Mouse (Mus musculus) neural tube, embryonic 14.5 days (tissue): ENCODE results near the gene Il1a. TPM values are rescaled to one million over a fixed set of nuclear protein-coding genes. Genes with fewer than 3 reads are reported as not detected.

Source experiments
- ATAC-seq: fragments of 200-750 bp; cut with Nextera tagmentation; 2 replicates; pipeline ENCODE4 v1.8.0; 2017; ENCODE audit warnings: low read depth, mild to moderate bottlenecking, moderate TSS enrichment, moderate library complexity
- H3K27ac ChIP-seq: fragments of 300-500 bp; sonication (generic); 2 replicates; pipeline ENCODE4 v1.5.1; 2014; ENCODE audit warnings: low read depth, mild to moderate bottlenecking, control low read depth, low read length, moderate library complexity, mixed read lengths
- H3K27me3 ChIP-seq: fragments of 300-500 bp; sonication (generic); 2 replicates; pipeline ENCODE4 v1.6.1; 2014; ENCODE audit warnings: low read length; ENCODE audit not compliant: control insufficient read depth, insufficient read depth
- H3K36me3 ChIP-seq: fragments of 300-500 bp; sonication (generic); 2 replicates; pipeline ENCODE4 v1.6.1; 2014; ENCODE audit warnings: low read length, mixed read lengths; ENCODE audit not compliant: control insufficient read depth, insufficient read depth
- H3K4me1 ChIP-seq: fragments of 300-500 bp; sonication (generic); 2 replicates; pipeline ENCODE4 v1.6.1; 2014; ENCODE audit warnings: low read length; ENCODE audit not compliant: control insufficient read depth, insufficient read depth
- H3K4me2 ChIP-seq: fragments of 300-500 bp; sonication (generic); 2 replicates; pipeline ENCODE4 v1.6.1; 2014; ENCODE audit warnings: mild to moderate bottlenecking, low read depth, low read length, control low read depth
- H3K4me3 ChIP-seq: fragments of 300-500 bp; sonication (generic); 2 replicates; pipeline ENCODE4 v1.5.1; 2014; ENCODE audit warnings: low read depth, low read length, control low read depth, mixed read lengths
- H3K9ac ChIP-seq: fragments of 300-500 bp; sonication (generic); replicated peaks from 2 replicates; pipeline ENCODE4 v1.6.1; 2014; ENCODE audit warnings: low read depth, mild to moderate bottlenecking, control low read depth, low read length, mixed read lengths
- H3K9me3 ChIP-seq: fragments of 300-500 bp; sonication (generic); 2 replicates; pipeline ENCODE4 v1.6.1; 2016; ENCODE audit warnings: low read length; ENCODE audit not compliant: control insufficient read depth
- WGBS: fragments of 180-500 bp; shearing (Covaris S2); extraction: QIAGEN DNeasy Blood & Tissue Kit; methylation state at CpG from one replicate; pipeline ENCODE4 v1.1.7; 2014; 5-methylcytosine and 5-hydroxymethylcytosine counted together
- polyA plus RNA-seq: library from polyadenylated mRNA; unstranded; fragments of >200 nt; fragmentation: Nextera tagmentation; extraction: Ambion mirVana; gene quantifications from 2 replicates; pipeline ENCODE4 v1.2.1, GENCODE M21; 2014

Il1a gene
- polyA plus RNA-seq, 1 experiment from 2014 or later: 0.75 TPM

DNA sequence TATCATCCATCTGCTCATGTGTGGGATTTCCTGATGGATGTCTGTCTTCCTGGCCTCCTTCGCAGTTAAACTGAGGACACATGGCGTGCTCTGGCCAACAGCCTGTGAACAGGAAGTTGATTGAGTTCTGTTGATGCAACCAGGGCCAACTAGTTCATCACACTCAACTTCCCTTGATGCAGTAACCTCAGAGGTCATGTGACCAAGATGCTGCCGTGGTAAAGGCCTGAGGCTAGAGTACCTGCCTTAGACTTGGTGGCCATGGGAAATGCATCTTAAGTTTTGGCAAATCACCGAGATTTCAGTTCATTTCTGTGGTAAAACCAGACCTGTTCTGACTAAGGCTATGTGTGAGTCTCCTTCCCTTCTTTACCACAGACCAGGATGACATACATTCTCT lies 6.1 kb upstream of the Il1a start:
- Histone ChIP-seq H3K27ac (no peak overlapping the region), H3K4me3 (no peak overlapping the region), H3K9me3 (no peaks in the 10 kb centered on the region), H3K27me3 (no peaks in the 10 kb centered on the region), H3K9ac (no peak overlapping the region), H3K4me1 (no peaks in the 10 kb centered on the region), H3K36me3 (no peaks in the 10 kb centered on the region), H3K4me2 (no peak overlapping the region)
- WGBS: 79% methylated on average over 4 of the region's 4 CpGs
- ATAC-seq: no peak

DNA sequence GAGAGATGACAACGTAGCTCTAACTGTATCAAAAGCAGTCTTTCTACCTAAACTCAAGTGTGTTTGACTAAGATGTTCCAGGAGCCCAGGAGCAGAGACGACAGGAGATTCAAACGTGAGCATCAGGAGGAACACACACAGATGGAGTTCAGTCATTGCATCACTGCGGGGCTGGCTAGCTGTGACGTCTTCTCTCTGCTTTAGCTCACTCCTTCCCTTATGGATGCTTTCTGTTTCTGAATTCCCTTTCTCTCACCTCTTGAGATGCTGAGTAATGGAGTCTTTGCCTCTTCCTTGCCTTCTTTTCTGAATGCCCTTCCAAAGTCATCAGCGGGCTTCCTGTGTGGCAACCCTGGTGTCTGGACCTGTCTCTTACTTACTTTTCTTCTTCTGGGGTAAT lies 5.1 kb upstream of the Il1a start:
- Histone ChIP-seq H3K4me1 (no peaks in the 10 kb centered on the region), H3K36me3 (no peaks in the 10 kb centered on the region), H3K4me3 (no peak overlapping the region), H3K9me3 (no peaks in the 10 kb centered on the region), H3K27me3 (no peaks in the 10 kb centered on the region), H3K9ac (no peak overlapping the region), H3K27ac (no peak overlapping the region), H3K4me2 (no peak overlapping the region)
- no peak for ATAC-seq
- WGBS: 83% methylated on average over 6 of the region's 6 CpGs

DNA sequence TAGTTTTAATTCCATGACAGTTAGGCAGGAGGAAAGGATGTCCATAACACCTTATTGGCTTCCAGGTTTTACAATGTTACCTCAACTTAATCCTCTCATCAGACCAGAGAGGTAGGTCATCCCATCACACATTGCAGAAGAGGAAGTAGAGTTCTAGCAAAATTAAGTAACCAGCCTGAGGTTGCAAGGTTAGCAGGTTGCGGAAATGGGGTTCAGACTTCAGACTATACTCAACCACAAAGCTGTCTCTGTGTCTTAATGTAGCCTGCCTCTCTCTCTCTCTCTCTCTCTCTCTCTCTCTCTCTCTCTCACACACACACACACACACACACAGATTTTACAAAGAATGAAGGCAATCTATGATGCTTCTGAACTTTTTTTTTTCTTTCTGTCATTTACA lies 4.2 kb upstream of the Il1a start:
- Histone ChIP-seq H3K36me3 (no peaks in the 10 kb centered on the region), H3K4me1 (no peaks in the 10 kb centered on the region), H3K27ac (no peak overlapping the region), H3K9me3 (no peaks in the 10 kb centered on the region), H3K4me3 (no peak overlapping the region), H3K9ac (no peak overlapping the region), H3K4me2 (no peak overlapping the region), H3K27me3 (no peaks in the 10 kb centered on the region)
- WGBS: 88% methylated on average over 1 of the region's 1 CpGs
- ATAC-seq: no peak

DNA sequence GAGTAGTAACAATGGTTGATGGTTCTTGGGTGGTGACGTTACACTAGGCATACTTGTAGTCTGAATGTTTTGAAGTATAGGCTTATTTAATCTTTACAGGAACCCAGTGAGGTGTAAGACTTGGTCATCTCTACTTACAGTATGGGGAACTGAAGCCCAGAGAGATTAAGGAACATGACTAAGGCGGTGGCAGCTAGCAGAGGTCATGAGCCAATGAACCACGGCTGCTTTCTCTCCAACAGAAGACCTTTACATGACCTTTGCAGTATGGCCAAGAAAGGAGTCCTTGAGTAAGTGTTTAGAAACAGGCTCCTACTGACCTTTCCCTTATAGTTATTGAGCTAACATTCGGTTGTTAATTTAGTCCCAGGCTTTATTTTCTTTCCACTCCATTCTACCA lies 3.8 kb downstream of the Il1a start:
- no peak for ATAC-seq
- H3K36me3 ChIP-seq: no peaks in the 10 kb centered on the region
- H3K4me3 ChIP-seq: no peak overlapping the region
- H3K9ac ChIP-seq: no peak overlapping the region
- H3K4me2 ChIP-seq: no peak overlapping the region
- H3K9me3 ChIP-seq: no peaks in the 10 kb centered on the region
- 79% methylated on average over 4 of the region's 4 CpGs for WGBS
- no peaks in the 10 kb centered on the region for H3K4me1 ChIP-seq
- no peaks in the 10 kb centered on the region for H3K27me3 ChIP-seq
- H3K27ac ChIP-seq: no peak overlapping the region

DNA sequence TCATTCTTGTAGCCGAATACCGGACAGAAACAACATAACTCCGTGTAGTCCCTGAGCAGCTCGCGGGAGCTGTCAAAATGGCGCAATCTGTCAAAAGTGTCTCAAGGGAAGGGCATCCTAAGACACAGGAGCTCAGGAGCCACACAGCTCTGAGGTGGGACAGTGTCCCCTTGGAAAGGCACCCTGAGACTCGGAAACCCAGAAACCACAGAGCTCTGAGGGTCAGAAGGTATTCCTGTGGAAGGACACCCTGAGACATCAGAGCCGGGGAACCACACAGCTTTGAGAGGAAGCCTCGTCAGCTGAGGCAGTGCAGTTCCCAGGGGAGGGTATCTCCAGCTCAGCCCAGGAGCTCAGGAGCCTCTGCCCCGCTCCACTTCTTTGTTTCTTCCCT lies 12.2 kb downstream of the Il1a start:
- Histone ChIP-seq H3K4me3 (peak overlapping the region; percentile 69), H3K9me3 (no peaks in the 10 kb centered on the region), H3K9ac (peak overlapping the region; percentile 84), H3K27me3 (no peaks in the 10 kb centered on the region), H3K36me3 (no peaks in the 10 kb centered on the region), H3K4me1 (peaks cover 5% of the 10 kb centered on the region; the same call in 1 of the 2 replicates), H3K4me2 (peak overlapping the region; percentile 57), H3K27ac (peak overlapping the region; percentile 96)
- peak; percentile 78 for ATAC-seq
- WGBS: 2% methylated on average over 10 of the region's 10 CpGs

DNA sequence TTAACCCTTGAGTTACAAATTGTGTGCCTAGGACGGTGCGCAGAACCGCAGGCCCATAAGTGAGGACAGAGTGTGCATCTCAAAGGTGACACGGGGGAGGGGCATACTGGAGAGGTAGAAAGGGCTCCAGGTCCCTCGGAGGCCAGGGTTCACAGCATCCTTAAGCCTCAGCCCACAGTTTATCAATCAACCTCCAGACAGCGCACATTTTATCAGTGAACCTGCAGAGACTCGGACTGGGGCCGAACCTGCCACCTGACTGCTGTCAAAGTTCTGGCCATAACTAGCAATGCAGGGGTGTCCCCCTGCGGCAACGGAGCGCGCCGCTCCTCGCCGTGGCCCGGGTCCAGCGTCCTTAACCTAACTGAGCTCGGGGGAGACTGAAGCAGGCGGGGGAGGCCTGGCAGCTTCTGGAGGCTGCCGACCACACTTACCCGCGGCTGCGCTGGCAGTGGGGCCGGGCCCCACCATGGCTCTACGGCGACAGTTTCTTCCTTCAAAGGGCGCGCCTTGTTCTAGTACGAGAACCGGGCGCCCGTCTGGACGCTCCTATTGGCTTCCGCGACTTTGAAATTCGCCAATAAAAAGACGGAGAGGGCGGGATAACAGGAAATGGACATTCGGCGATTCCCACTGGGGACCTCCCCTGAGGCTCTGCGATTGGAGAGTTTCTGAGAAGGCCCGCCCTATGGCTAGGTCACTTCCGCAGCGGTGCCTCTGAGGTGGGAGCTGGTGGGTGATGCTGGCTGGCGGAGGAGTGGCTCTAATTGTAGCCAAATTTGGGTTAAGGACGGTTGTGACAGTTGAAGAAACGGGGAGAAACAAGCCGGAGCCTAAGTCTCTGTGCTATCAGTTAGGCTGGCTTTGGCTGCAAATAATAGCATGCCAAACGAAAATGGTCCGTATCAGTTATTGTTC lies 12.8 kb downstream of the Il1a start, which contains the start of gene Ckap2l:
Ckap2l (minus strand) TSS at position 542 of the 918 bp plus-strand sequence.
- Histone ChIP-seq H3K4me3 (peak within 1 kb of the TSS; percentile 69), H3K27me3 (no peaks in the 10 kb centered on the region), H3K36me3 (no peaks in the 10 kb centered on the region), H3K4me1 (peaks cover 5% of the 10 kb centered on the region; the same call in 1 of the 2 replicates), H3K9ac (peak within 1 kb of the TSS; percentile 84), H3K9me3 (no peaks in the 10 kb centered on the region), H3K27ac (peak within 1 kb of the TSS; percentile 96), H3K4me2 (peak within 1 kb of the TSS; percentile 79)
- under 1% methylated on average over 50 of the region's 50 CpGs for WGBS
- ATAC-seq: peak; percentile 100

DNA sequence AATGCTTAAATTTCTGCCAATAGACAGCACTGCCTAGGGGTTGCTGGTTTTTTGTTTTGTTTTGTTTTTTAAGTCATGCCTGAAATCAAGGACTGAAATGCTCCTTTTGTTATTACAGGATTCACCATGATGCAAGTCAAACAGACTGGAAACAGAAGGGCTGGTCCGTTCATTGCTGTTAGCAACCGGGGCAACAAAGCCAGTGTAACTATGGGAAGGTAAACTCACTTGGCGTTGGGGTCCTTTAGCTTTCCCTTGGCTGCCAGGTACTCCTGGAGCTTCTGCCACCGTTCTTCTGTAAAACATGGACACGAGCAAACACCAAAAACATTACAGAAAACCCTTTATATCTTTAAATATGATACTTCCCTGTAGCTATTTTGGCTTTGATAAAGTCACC lies 13.7 kb downstream of the Il1a start:
- Histone ChIP-seq H3K27me3 (no peaks in the 10 kb centered on the region), H3K4me3 (peak overlapping the region; percentile 69; the same call in 1 of the 2 replicates), H3K4me2 (peak overlapping the region; percentile 79; the same call in 1 of the 2 replicates), H3K36me3 (no peaks in the 10 kb centered on the region), H3K4me1 (peaks cover 5% of the 10 kb centered on the region; the same call in 1 of the 2 replicates), H3K9me3 (no peaks in the 10 kb centered on the region), H3K27ac (no peak overlapping the region), H3K9ac (no peak overlapping the region)
- no peak for ATAC-seq
- 55% methylated on average over 5 of the region's 5 CpGs for WGBS

DNA sequence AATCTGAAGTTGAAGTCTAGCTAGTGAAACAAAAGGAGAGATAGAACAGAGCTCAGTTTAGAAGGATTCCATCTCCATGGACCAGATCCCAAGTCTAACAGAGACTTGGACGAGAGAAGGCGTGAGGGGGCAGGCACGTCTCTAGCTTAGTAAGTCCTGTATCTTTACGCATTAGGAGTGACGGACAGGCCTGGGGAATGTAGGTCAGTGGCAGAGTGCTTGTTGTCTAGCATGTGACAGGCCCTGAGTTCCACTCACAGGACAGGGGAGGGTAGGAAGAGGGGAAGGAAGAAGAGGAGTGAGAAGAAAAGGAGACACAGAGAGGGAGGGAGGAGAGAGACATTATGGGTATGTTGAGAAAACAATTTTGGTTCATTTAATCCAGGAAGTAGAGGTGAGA lies 14.7 kb downstream of the Il1a start:
- H3K36me3 ChIP-seq: no peaks in the 10 kb centered on the region
- H3K9ac ChIP-seq: no peak overlapping the region
- H3K27ac ChIP-seq: no peak overlapping the region
- ATAC-seq: no peak
- 95% methylated on average over 5 of the region's 5 CpGs for WGBS
- no peak overlapping the region for H3K4me3 ChIP-seq
- H3K4me2 ChIP-seq: no peak overlapping the region
- peaks cover 5% of the 10 kb centered on the region; the same call in 1 of the 2 replicates for H3K4me1 ChIP-seq
- H3K9me3 ChIP-seq: no peaks in the 10 kb centered on the region
- H3K27me3 ChIP-seq: no peaks in the 10 kb centered on the region

DNA sequence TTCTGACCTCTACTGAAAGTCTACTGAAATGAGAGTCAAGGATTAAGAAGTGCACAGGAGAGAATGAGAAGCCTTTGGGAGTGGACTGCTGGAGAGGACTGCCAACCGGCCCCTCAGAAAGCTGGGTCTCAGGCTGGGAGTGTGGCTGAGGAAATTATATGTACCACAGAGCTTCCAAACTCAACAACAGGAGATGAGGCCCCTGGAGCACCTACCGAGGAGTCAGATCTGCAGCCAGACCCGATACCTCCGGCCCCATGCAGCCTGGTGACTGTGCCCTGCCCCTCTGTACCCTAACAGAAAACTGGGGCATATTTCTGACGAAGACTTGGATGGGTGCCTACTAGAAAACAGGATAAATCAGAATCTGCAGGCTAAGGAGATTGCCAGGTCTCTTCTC lies 35.9 kb downstream of the Il1a start:
- Histone ChIP-seq H3K9me3 (no peaks in the 10 kb centered on the region), H3K27ac (no peak overlapping the region), H3K4me2 (no peak overlapping the region), H3K27me3 (no peaks in the 10 kb centered on the region), H3K9ac (no peak overlapping the region), H3K4me3 (no peak overlapping the region), H3K36me3 (no peaks in the 10 kb centered on the region), H3K4me1 (no peaks in the 10 kb centered on the region)
- ATAC-seq: no peak
- WGBS: 95% methylated on average over 5 of the region's 5 CpGs
